Mouse (Mus musculus): ENCODE measurements around the gene Cabp7. TPM values are rescaled to one million over a fixed set of nuclear protein-coding genes. Genes with fewer than 3 reads are reported as not detected.

The Cabp7 gene
- polyA plus RNA-seq, 1 experiment from 2014 or later: 0.19 TPM

- no peaks in the 10 kb centered on the region for H3K36me3 ChIP-seq (ENCODE audit: control insufficient read depth, insufficient read depth, low read length)
- H3K9me3 ChIP-seq (ENCODE audit: control insufficient read depth, low read length): no peaks in the 10 kb centered on the region
- DNase-seq (ENCODE audit: low spot score) (no peak), ATAC-seq (ENCODE audit: insufficient number of reproducible peaks, low FRiP score, low TSS enrichment, low read depth) (no peak)
- no peak overlapping the region for H3K4me2 ChIP-seq (ENCODE audit: low read depth, severe bottlenecking)
- no peak overlapping the region for H3K9ac ChIP-seq (ENCODE audit: low read length)
- H3K27ac ChIP-seq (replicated peaks; ENCODE audit: low read depth, low read length): no peak overlapping the region
- H3K4me1 ChIP-seq (ENCODE audit: control insufficient read depth, insufficient read depth, low read length): no peaks in the 10 kb centered on the region
- no peaks in the 10 kb centered on the region for H3K27me3 ChIP-seq (ENCODE audit: control insufficient read depth, insufficient read depth, low read length)
- 92% methylated on average over 11 of the region's 11 CpGs for WGBS
- H3K4me3 ChIP-seq (ENCODE audit: low read depth, low read length): no peak overlapping the region
Measured at GRCm38 (mm10) chr11:4692162-4692561, 54.4 kb downstream of the Cabp7 start.

GRCm38 (mm10) chr11:4691213-4691612, 55.4 kb downstream of the Cabp7 start:
- 64% methylated on average over 10 of the region's 10 CpGs for WGBS

GRCm38 (mm10) chr11:4690353-4690752, 56.2 kb downstream of the Cabp7 start:
- Histone ChIP-seq H3K4me2 (ENCODE audit: low read depth, severe bottlenecking) (no peak overlapping the region), H3K4me1 (ENCODE audit: control insufficient read depth, insufficient read depth, low read length) (no peaks in the 10 kb centered on the region), H3K9me3 (ENCODE audit: control insufficient read depth, low read length) (no peaks in the 10 kb centered on the region), H3K27me3 (ENCODE audit: control insufficient read depth, insufficient read depth, low read length) (no peaks in the 10 kb centered on the region), H3K4me3 (ENCODE audit: low read depth, low read length) (no peak overlapping the region), H3K27ac (replicated peaks; ENCODE audit: low read depth, low read length) (no peak overlapping the region), H3K36me3 (ENCODE audit: control insufficient read depth, insufficient read depth, low read length) (no peaks in the 10 kb centered on the region), H3K9ac (ENCODE audit: low read length) (no peak overlapping the region)
- ATAC-seq (ENCODE audit: insufficient number of reproducible peaks, low FRiP score, low TSS enrichment, low read depth) (no peak), DNase-seq (ENCODE audit: low spot score) (no peak)
- WGBS: 88% methylated on average over 7 of the region's 7 CpGs

More at GRCm38 (mm10) chr11:4691213-4691612, 55.4 kb downstream of the Cabp7 start:
- no peak overlapping the region for H3K9ac ChIP-seq (ENCODE audit: low read length)
- H3K27me3 ChIP-seq (ENCODE audit: control insufficient read depth, insufficient read depth, low read length): no peaks in the 10 kb centered on the region
- H3K27ac ChIP-seq (replicated peaks; ENCODE audit: low read depth, low read length): no peak overlapping the region
- no peak overlapping the region for H3K4me3 ChIP-seq (ENCODE audit: low read depth, low read length)
- H3K9me3 ChIP-seq (ENCODE audit: control insufficient read depth, low read length): no peaks in the 10 kb centered on the region
- no peak overlapping the region for H3K4me2 ChIP-seq (ENCODE audit: low read depth, severe bottlenecking)
- DNase-seq (ENCODE audit: low spot score) (no peak), ATAC-seq (ENCODE audit: insufficient number of reproducible peaks, low FRiP score, low TSS enrichment, low read depth) (no peak)
- H3K36me3 ChIP-seq (ENCODE audit: control insufficient read depth, insufficient read depth, low read length): no peaks in the 10 kb centered on the region
- H3K4me1 ChIP-seq (ENCODE audit: control insufficient read depth, insufficient read depth, low read length): no peaks in the 10 kb centered on the region

GRCm38 (mm10) chr11:4688632-4689380, 57.8 kb downstream of the Cabp7 start:
- Histone ChIP-seq H3K9ac (ENCODE audit: low read length) (no peak overlapping the region), H3K4me3 (ENCODE audit: low read depth, low read length) (no peak overlapping the region), H3K9me3 (ENCODE audit: control insufficient read depth, low read length) (no peaks in the 10 kb centered on the region), H3K36me3 (ENCODE audit: control insufficient read depth, insufficient read depth, low read length) (no peaks in the 10 kb centered on the region), H3K27ac (replicated peaks; ENCODE audit: low read depth, low read length) (no peak overlapping the region), H3K4me2 (ENCODE audit: low read depth, severe bottlenecking) (no peak overlapping the region), H3K27me3 (ENCODE audit: control insufficient read depth, insufficient read depth, low read length) (no peaks in the 10 kb centered on the region), H3K4me1 (ENCODE audit: control insufficient read depth, insufficient read depth, low read length) (no peaks in the 10 kb centered on the region)
- WGBS: 59% methylated on average over 11 of the region's 11 CpGs
- DNase-seq (ENCODE audit: low spot score) (no peak), ATAC-seq (ENCODE audit: insufficient number of reproducible peaks, low FRiP score, low TSS enrichment, low read depth) (no peak)

- Histone ChIP-seq H3K27ac (replicated peaks; ENCODE audit: low read depth, low read length) (no peak overlapping the region), H3K4me1 (ENCODE audit: control insufficient read depth, insufficient read depth, low read length) (no peaks in the 10 kb centered on the region), H3K36me3 (ENCODE audit: control insufficient read depth, insufficient read depth, low read length) (peaks cover 3% of the 10 kb centered on the region; the same call in 1 of the 2 replicates), H3K9me3 (ENCODE audit: control insufficient read depth, low read length) (no peaks in the 10 kb centered on the region), H3K9ac (ENCODE audit: low read length) (no peak overlapping the region), H3K4me3 (ENCODE audit: low read depth, low read length) (no peak overlapping the region), H3K27me3 (ENCODE audit: control insufficient read depth, insufficient read depth, low read length) (no peaks in the 10 kb centered on the region), H3K4me2 (ENCODE audit: low read depth, severe bottlenecking) (no peak overlapping the region)
- no peak for DNase-seq (ENCODE audit: low spot score)
- WGBS: 29% methylated on average over 3 of the region's 3 CpGs
- ATAC-seq (ENCODE audit: insufficient number of reproducible peaks, low FRiP score, low TSS enrichment, low read depth): no peak
Measured at GRCm38 (mm10) chr11:4687874-4688273, 58.7 kb downstream of the Cabp7 start.

- Histone ChIP-seq H3K36me3 (ENCODE audit: control insufficient read depth, insufficient read depth, low read length) (peaks cover 3% of the 10 kb centered on the region; the same call in 1 of the 2 replicates), H3K9me3 (ENCODE audit: control insufficient read depth, low read length) (no peaks in the 10 kb centered on the region), H3K27ac (replicated peaks; ENCODE audit: low read depth, low read length) (no peak overlapping the region), H3K4me3 (ENCODE audit: low read depth, low read length) (no peak overlapping the region), H3K9ac (ENCODE audit: low read length) (no peak overlapping the region), H3K27me3 (ENCODE audit: control insufficient read depth, insufficient read depth, low read length) (no peaks in the 10 kb centered on the region), H3K4me2 (ENCODE audit: low read depth, severe bottlenecking) (no peak overlapping the region), H3K4me1 (ENCODE audit: control insufficient read depth, insufficient read depth, low read length) (no peaks in the 10 kb centered on the region)
- no peak for ATAC-seq (ENCODE audit: insufficient number of reproducible peaks, low FRiP score, low TSS enrichment, low read depth)
- 61% methylated on average over 3 of the region's 3 CpGs for WGBS
- no peak for DNase-seq (ENCODE audit: low spot score)
Measured at GRCm38 (mm10) chr11:4687027-4687426, 59.6 kb downstream of the Cabp7 start.

Other genes with a start within 250 kb of the Cabp7 start
- 26.2 and 30.2 TPM in 2 replicates for gene Mtmr3, start 151.9 kb downstream of the Cabp7 start, polyA plus RNA-seq (2014; fragmentation: Nextera tagmentation; extraction: Ambion mirVana)
- not detected in 2 replicates for gene Gm11032, start 126.7 kb downstream of the Cabp7 start, polyA plus RNA-seq (2014; fragmentation: Nextera tagmentation; extraction: Ambion mirVana)
- gene Ascc2, start 109.0 kb downstream of the Cabp7 start, polyA plus RNA-seq (2014; fragmentation: Nextera tagmentation; extraction: Ambion mirVana): 39.5 and 40.6 TPM in 2 replicates
- 639 and 641 TPM in 2 replicates for gene Uqcr10, start 42.4 kb downstream of the Cabp7 start, polyA plus RNA-seq (2014; fragmentation: Nextera tagmentation; extraction: Ambion mirVana)
- 77.1 and 78.9 TPM in 2 replicates for gene Zmat5, start 42.1 kb downstream of the Cabp7 start, polyA plus RNA-seq (2014; fragmentation: Nextera tagmentation; extraction: Ambion mirVana)
- 47.6 and 51.2 TPM in 2 replicates for gene Nf2, start 102.8 kb upstream of the Cabp7 start, polyA plus RNA-seq (2014; fragmentation: Nextera tagmentation; extraction: Ambion mirVana)
- 76.8 and 80.2 TPM in 2 replicates for gene Nipsnap1, start 127.2 kb upstream of the Cabp7 start, polyA plus RNA-seq (2014; fragmentation: Nextera tagmentation; extraction: Ambion mirVana)
- gene Thoc5, start 148.5 kb upstream of the Cabp7 start, polyA plus RNA-seq (2014; fragmentation: Nextera tagmentation; extraction: Ambion mirVana): 48.8 and 50.6 TPM in 2 replicates
- gene Nefh, start 201.3 kb upstream of the Cabp7 start, polyA plus RNA-seq (2014; fragmentation: Nextera tagmentation; extraction: Ambion mirVana): 0.08 TPM in 1 of 2 replicates, not detected in the other
- gene Ap1b1, start 240.0 kb upstream of the Cabp7 start, polyA plus RNA-seq (2014; fragmentation: Nextera tagmentation; extraction: Ambion mirVana): 48.9 and 52.2 TPM in 2 replicates